Mouse (Mus musculus) liver, postnatal 0 days (tissue): ENCODE measurements around the gene Strn3. TPM values are rescaled to one million over a fixed set of nuclear protein-coding genes. Genes with fewer than 3 reads are reported as not detected.

ENCODE experiments used
- ATAC-seq: fragments of 200-750 bp; cut with Nextera tagmentation; 2 replicates; pipeline ENCODE4 v1.8.0; 2017; ENCODE audit warnings: mild to moderate bottlenecking, moderate library complexity
- DNase-seq: peaks from one replicate; pipeline ENCODE4 v3.0.0-alpha.2; 2016
- H3K27ac ChIP-seq: fragments of 300-500 bp; sonication (generic); 2 replicates; pipeline ENCODE4 v1.5.1; 2014; ENCODE audit warnings: antibody characterized with exemption, moderate library complexity, mild to moderate bottlenecking, low read depth
- H3K27me3 ChIP-seq: fragments of 300-500 bp; sonication (generic); 2 replicates; pipeline ENCODE4 v1.6.1; 2014; ENCODE audit warnings: low read length, control low read depth, mixed read lengths; ENCODE audit not compliant: insufficient read depth
- H3K36me3 ChIP-seq: fragments of 300-500 bp; sonication (generic); replicated peaks from 2 replicates; pipeline ENCODE4 v1.6.1; 2014; ENCODE audit warnings: mild to moderate bottlenecking, control low read depth, low read length, moderate library complexity, mixed read lengths; ENCODE audit not compliant: insufficient read depth
- H3K4me1 ChIP-seq: fragments of 300-500 bp; sonication (generic); 2 replicates; pipeline ENCODE4 v1.6.1; 2014; ENCODE audit warnings: antibody characterized with exemption, mild to moderate bottlenecking, control low read depth; ENCODE audit not compliant: insufficient read depth
- H3K4me2 ChIP-seq: fragments of 300-500 bp; sonication (generic); 2 replicates; pipeline ENCODE4 v1.6.1; 2014; ENCODE audit warnings: low read depth, mild to moderate bottlenecking, low read length, moderate library complexity, mixed read lengths
- H3K4me3 ChIP-seq: fragments of 300-500 bp; sonication (generic); 2 replicates; pipeline ENCODE4 v1.5.1; 2014; ENCODE audit warnings: low read depth, low read length
- H3K9ac ChIP-seq: fragments of 300-500 bp; sonication (generic); replicated peaks from 2 replicates; pipeline ENCODE4 v1.6.1; 2014; ENCODE audit warnings: mild to moderate bottlenecking, moderate library complexity
- H3K9me3 ChIP-seq: fragments of 300-500 bp; sonication (generic); 2 replicates; pipeline ENCODE4 v1.6.1; 2016; ENCODE audit warnings: mild to moderate bottlenecking, control low read depth, low read length, mixed read lengths
- CTCF ChIP-seq: sonication (generic); IDR thresholded peaks from 2 replicates; pipeline ENCODE4 v1.5.1; 2016; ENCODE audit warnings: antibody characterized with exemption, low read depth
- EP300 ChIP-seq: IDR thresholded peaks from 2 replicates; pipeline ENCODE4 v1.6.1; 2016; ENCODE audit warnings: antibody characterized with exemption, low read depth, mild to moderate bottlenecking
- WGBS: fragments of 180-500 bp; shearing (Covaris S2); extraction: QIAGEN DNeasy Blood & Tissue Kit; methylation state at CpG from one replicate; pipeline ENCODE4 v1.1.7; 2014; ENCODE audit not compliant: insufficient replicate concordance; 5-methylcytosine and 5-hydroxymethylcytosine counted together
- polyA plus RNA-seq: library from polyadenylated mRNA; unstranded; fragments of >200 nt; fragmentation: Nextera tagmentation; extraction: Ambion mirVana; gene quantifications from 2 replicates; pipeline ENCODE4 v1.2.1, GENCODE M21; 2015

Gene Strn3
- polyA plus RNA-seq, 1 experiment from 2014 or later = 11.5 TPM

- no peak for TF ChIP-seq CTCF
- TF ChIP-seq EP300 = no peak
- ATAC-seq = no peak
These were observed 17.4 kb upstream of the Strn3 start for GRCm38 (mm10) chr12:51708941-51709686.

DNA sequence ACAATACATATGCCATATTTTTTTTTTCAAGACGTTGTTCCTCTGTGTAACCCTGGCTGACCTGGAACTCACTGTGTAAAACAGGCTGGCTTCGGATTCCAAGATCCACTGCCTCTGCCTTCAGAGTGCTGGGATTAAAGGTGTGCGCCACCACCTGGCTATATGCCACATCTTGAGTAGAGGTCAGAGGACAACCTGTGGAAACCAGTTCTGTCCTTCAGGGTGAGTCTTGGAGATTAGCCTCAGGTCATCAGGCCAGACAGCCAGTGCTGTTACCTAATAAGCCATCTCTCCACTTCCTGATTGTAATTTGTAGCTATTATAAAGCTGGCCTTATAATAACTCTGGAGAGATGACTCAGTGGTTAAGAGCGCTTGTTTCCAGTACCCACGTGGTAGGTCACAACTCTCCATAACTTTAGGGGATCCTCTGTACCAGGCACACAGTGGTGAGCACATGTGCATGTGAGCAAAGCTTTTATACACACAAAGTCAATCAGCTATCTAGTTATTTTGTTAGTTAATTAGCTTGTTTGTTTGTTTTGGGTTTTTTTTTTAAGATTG, 15.1 kb upstream of the Strn3 start:
- no peak for ATAC-seq
- no peak overlapping the region for H3K9ac ChIP-seq
- DNase-seq = no peak
- H3K4me3 ChIP-seq = no peak overlapping the region
- peaks cover 3% of the 10 kb centered on the region for H3K9me3 ChIP-seq
- no peak overlapping the region for H3K27ac ChIP-seq
- peaks cover 11% of the 10 kb centered on the region for H3K4me1 ChIP-seq
- 79% methylated on average over 5 of the region's 5 CpGs for WGBS
- H3K4me2 ChIP-seq = no peak overlapping the region
- H3K27me3 ChIP-seq = no peaks in the 10 kb centered on the region
- TF ChIP-seq EP300 = no peak
- TF ChIP-seq CTCF = no peak
- no peaks in the 10 kb centered on the region for H3K36me3 ChIP-seq

More at GRCm38 (mm10) chr12:51708941-51709686, 17.4 kb upstream of the Strn3 start:
- Histone ChIP-seq H3K4me3 (no peak overlapping the region), H3K27ac (peak overlapping the region; percentile 39; the same call in 1 of the 2 replicates), H3K9me3 (no peaks in the 10 kb centered on the region), H3K4me1 (peaks cover 7% of the 10 kb centered on the region; the same call in 1 of the 2 replicates), H3K9ac (no peak overlapping the region), H3K27me3 (no peaks in the 10 kb centered on the region), H3K4me2 (no peak overlapping the region), H3K36me3 (no peaks in the 10 kb centered on the region)
- no peak for DNase-seq
- 64% methylated on average over 14 of the region's 14 CpGs for WGBS

- no peaks in the 10 kb centered on the region for H3K36me3 ChIP-seq
- H3K27me3 ChIP-seq = no peaks in the 10 kb centered on the region
- peaks cover 4% of the 10 kb centered on the region for H3K9me3 ChIP-seq
- H3K4me1 ChIP-seq = peaks cover 12% of the 10 kb centered on the region
- no peak overlapping the region for H3K27ac ChIP-seq
- H3K4me2 ChIP-seq = no peak overlapping the region
- no peak overlapping the region for H3K4me3 ChIP-seq
- 48% methylated on average over 12 of the region's 12 CpGs for whole genome bisulfite sequencing
- TF ChIP-seq EP300 (no peak), CTCF (no peak)
- DNase-seq (no peak), ATAC-seq (no peak)
- H3K9ac ChIP-seq = no peak overlapping the region
These were observed 14.1 kb upstream of the Strn3 start for GRCm38 (mm10) chr12:51705778-51706177.

- no peaks in the 10 kb centered on the region for H3K27me3 ChIP-seq
- no peaks in the 10 kb centered on the region for H3K36me3 ChIP-seq
- no peak overlapping the region for H3K4me3 ChIP-seq
- DNase-seq (no peak), ATAC-seq (no peak)
- H3K4me2 ChIP-seq = no peak overlapping the region
- TF ChIP-seq CTCF (no peak), EP300 (no peak)
- WGBS = 63% methylated on average over 7 of the region's 7 CpGs
- no peak overlapping the region for H3K27ac ChIP-seq
- H3K4me1 ChIP-seq = peaks cover 18% of the 10 kb centered on the region
- no peak overlapping the region for H3K9ac ChIP-seq
- peaks cover 4% of the 10 kb centered on the region for H3K9me3 ChIP-seq
These were observed 12.9 kb upstream of the Strn3 start for GRCm38 (mm10) chr12:51704572-51704971.

DNA sequence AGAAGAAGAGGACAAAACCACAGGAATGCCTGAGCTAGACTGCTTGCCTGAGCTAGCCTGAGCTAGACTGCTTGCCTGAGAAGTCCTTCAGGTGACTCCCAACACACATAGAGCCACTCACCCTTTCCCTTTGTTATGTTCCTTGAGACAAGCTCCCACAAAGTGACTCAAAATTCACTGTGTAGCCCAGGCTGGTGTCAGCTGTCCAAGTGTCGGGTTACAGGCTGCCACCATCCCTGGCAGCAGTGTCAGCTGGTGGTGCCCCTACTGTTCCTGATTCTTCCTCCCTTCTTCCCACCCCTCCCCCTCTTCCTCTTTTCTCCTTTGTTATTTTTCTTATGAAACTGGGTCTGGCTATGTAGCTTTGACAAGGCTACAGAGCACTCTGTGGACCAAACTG, 12.2 kb upstream of the Strn3 start:
- H3K27me3 ChIP-seq = no peaks in the 10 kb centered on the region
- DNase-seq (no peak), ATAC-seq (no peak)
- H3K4me3 ChIP-seq = no peak overlapping the region
- peaks cover 4% of the 10 kb centered on the region for H3K9me3 ChIP-seq
- H3K27ac ChIP-seq = no peak overlapping the region
- H3K4me2 ChIP-seq = no peak overlapping the region
- H3K36me3 ChIP-seq = no peaks in the 10 kb centered on the region
- WGBS = 48% methylated on average over 1 of the region's 1 CpGs
- peaks cover 16% of the 10 kb centered on the region for H3K4me1 ChIP-seq
- TF ChIP-seq EP300 (no peak), CTCF (no peak)
- no peak overlapping the region for H3K9ac ChIP-seq

DNA sequence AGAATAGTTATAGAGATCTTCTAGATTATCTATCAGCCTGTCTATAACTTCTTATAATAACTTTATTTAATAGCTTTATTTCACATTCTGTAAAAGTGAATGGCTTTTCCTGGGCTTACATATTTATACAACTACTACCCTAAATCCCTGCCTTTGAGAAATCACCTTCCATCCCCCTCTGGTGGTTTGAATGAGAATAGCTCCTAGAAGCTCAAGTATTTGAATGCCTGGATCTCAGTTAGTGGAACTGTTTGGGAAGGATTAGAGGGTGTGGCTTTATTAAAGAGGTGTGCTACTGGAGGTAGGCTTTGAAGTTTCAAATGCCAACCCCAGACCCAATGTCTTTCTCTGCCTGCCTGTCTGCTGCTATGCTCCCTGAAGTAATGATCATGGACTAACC, 10.0 kb upstream of the Strn3 start:
- Histone ChIP-seq H3K27me3 (no peaks in the 10 kb centered on the region), H3K4me2 (no peak overlapping the region), H3K4me3 (no peak overlapping the region), H3K9ac (no peak overlapping the region), H3K9me3 (peaks cover 4% of the 10 kb centered on the region), H3K4me1 (peaks cover 14% of the 10 kb centered on the region), H3K27ac (no peak overlapping the region), H3K36me3 (no peaks in the 10 kb centered on the region)
- no peak for DNase-seq
- no peak for TF ChIP-seq EP300
- peak; percentile 40 for TF ChIP-seq CTCF
- no peak for ATAC-seq
